Mouse (Mus musculus) spleen, adult 18-20 months (tissue): Measurements from ENCODE around the gene Gm1043.

Experiments used
- DNase-seq, 2 experiments: peaks; one replicate each; pipeline ENCODE4 v3.0.0; 2022; ENCODE audit warnings: mixed read lengths in 2 of 2

Gene Gm1043

DNA sequence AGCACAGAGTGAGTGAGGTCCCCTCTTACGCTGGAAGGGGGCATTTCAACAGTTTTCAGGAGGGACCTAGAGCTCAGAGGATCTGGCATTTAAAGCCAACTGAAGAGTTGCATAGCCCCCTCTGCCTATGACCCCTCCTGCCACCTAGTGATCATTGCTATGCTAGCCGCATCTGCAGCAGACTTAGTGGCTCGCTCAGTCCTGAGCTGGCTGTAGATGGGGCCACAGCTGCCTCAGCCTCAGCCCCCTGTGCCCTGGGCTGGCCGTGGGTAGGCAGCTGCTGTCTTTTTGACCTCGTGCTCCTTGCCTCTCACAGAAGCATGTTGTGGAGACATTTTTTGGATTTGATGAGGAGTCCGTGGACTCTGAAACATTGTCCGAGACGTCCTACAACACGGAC, 32.0 kb downstream of the Gm1043 start:
- DNase-seq: no peak

- peak in 1 of 2 experiments; percentile 20 for DNase-seq
Observed at GRCm38 (mm10) chr5:37118242-37118641, 33.1 kb downstream of the Gm1043 start.

- no peak for DNase-seq
Observed at GRCm38 (mm10) chr5:37121186-37121680, 36.1 kb downstream of the Gm1043 start.

GRCm38 (mm10) chr5:37131841-37132240, 46.7 kb downstream of the Gm1043 start:
- DNase-seq: no peak

- DNase-seq: no peak
Observed at GRCm38 (mm10) chr5:37141745-37142144, 56.6 kb downstream of the Gm1043 start.

DNA sequence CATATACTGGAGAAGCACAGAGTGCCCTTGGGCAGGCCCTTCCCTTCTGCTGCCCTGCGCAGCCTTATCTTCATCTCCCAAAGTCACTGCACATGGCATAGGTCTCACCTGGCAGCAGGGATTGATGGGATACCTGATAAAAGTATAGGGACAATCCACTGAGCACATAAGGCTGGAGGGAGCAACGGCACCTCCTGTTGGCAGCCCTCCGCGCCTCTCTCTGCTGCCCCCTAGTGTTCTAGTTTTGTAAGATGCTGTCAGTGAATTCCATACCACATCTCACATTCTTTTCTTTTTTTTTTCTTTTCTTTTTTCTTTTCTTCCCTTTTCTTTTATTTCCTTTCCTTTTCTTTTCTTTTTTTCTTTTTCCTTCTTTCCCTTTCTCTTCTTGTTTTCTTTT, 62.4 kb downstream of the Gm1043 start:
- DNase-seq: peak in 1 of 2 experiments; percentile 34

- DNase-seq: no peak
Observed at GRCm38 (mm10) chr5:37150650-37151049, 65.5 kb downstream of the Gm1043 start.

- DNase-seq: no peak
Observed at GRCm38 (mm10) chr5:37154472-37154871, 69.3 kb downstream of the Gm1043 start.

- DNase-seq: no peak
Observed at GRCm38 (mm10) chr5:37158408-37158807, 73.2 kb downstream of the Gm1043 start.

- DNase-seq: peak; percentile 11 to 33
Observed at GRCm38 (mm10) chr5:37162871-37163781, 78.0 kb downstream of the Gm1043 start.

DNA sequence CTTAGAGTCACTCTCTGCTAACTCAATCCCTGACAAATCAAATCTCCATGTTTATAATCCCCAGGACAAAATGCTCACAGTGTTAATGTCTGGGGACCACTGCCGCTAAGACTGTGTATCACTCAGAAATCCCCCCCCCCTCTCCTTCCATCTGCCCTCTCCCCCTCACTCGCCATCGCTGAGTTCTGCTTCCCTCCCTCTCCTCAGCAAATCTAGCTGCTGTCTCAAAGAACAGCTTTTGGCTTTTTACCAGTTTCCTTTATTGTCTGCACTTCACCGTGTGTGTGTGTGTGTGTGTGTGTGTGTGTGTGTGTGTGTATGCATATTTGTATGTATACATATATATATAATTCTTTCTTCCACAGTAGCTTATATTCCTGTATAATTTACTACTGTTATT, 91.3 kb downstream of the Gm1043 start:
- DNase-seq: no peak

DNA sequence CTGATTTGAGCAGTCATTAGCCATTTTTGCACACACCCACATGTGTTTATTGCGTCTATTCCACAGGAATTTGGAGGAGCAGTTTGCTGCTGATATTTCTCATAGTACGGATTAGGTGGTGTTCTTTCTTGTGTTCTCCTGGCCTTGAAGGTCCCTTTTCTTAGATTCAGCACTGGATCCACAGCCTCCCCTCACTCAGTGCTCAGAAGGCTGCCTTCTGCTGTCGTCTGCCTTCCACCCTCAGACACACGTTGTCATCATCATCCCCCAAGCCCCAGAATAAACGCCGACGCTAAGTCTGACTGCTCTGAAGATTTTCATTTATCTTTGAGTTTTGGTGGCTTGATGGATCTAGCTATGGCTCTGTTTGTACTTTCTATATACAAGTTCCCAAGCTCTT, 91.9 kb downstream of the Gm1043 start:
- no peak for DNase-seq

DNA sequence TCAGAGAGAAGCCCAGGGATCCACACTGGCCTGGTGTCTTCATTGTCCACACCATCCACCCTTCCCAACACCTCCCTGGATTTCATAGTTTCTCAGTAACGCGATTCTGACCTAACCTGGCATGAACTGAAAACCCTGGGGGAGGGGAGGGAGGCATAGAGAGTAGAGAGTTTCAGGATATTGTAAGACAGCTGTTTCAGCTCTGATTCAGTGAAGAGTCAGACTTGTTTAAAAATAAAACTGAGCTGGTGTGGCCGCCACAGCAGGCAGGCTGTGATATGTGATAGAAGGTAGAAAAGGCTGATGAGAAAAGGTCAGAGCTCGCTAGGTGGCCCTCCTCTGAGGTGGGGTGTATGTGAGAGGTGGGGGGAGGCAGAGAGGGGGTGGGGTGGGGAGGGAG, 93.6 kb downstream of the Gm1043 start:
- no peak for DNase-seq

- no peak for DNase-seq
Observed at GRCm38 (mm10) chr5:37179872-37180271, 94.7 kb downstream of the Gm1043 start.

- no peak for DNase-seq
Observed at GRCm38 (mm10) chr5:37180624-37181023, 95.5 kb downstream of the Gm1043 start.

DNA sequence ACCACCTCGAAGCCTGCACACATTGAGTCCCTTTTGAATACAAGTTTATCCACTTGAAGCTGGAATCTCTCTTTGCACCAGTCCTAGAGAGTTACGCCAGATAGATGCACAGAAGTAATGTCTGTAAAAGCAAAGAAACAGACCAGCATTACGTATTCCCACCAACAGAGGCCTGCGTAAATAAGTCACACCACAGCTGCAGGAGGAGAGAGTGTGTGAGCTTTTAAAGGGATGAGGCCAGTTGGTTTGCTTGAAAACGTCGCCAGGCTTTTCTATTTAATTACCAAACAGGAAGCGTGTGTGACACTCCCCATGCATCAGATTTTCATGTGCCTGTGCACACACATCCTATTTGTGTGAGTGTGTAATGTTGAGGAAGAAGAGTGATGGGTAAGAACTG, 99.4 kb downstream of the Gm1043 start:
- DNase-seq: no peak

- no peak for DNase-seq
Observed at GRCm38 (mm10) chr5:37190378-37190777, 105.2 kb downstream of the Gm1043 start.

DNA sequence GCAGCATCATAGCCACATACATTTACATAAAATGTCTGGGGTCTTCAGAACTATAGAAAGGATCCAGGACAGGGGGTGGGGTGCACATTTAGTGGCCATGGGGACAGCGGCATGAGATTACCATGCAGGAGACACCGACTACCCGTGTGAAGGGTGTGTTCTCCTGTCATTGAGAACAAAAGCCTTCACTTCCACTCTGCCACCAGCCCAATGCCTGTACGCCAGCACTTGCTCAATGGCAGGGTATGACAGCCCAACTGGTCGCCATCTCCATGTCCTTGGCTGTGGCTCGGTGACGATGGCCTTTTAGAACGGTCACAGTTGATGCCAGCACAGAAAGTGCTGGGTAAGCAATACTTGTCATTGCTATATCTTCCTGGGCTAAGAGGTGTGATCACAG, 111.0 kb downstream of the Gm1043 start:
- DNase-seq: no peak

DNA sequence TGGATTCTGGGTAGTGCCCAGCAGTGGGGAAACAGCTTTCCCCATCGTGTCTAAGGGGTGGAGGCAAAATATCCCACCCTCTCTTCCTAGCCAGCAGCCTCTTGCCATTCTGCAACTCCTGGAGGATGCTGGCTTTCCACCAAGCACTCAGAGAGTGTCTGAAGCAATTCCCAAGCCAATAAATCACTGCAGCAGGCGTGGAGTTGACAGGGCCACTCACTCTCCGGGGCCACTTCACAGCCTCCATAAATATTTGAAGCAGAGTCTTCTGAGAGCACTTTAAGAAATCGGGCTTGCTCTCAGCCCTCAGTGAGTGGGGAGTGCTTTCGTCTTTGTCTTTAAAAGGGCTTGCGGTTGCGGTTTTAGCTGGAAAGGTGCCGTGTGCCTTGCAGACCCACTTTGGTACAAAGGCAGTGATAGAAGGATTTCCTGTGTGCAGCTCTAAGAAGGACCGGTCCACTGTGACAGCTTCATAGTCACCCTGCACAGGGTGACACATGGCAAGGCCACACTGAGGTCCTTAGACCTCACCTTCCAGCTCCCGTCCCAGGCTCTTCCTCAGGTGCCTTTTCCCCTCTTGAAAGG, 111.6 kb downstream of the Gm1043 start:
- no peak for DNase-seq

- no peak for DNase-seq
Observed at GRCm38 (mm10) chr5:37197423-37197822, 112.3 kb downstream of the Gm1043 start.

- DNase-seq: no peak
Observed at GRCm38 (mm10) chr5:37198011-37198688, 113.0 kb downstream of the Gm1043 start.

DNA sequence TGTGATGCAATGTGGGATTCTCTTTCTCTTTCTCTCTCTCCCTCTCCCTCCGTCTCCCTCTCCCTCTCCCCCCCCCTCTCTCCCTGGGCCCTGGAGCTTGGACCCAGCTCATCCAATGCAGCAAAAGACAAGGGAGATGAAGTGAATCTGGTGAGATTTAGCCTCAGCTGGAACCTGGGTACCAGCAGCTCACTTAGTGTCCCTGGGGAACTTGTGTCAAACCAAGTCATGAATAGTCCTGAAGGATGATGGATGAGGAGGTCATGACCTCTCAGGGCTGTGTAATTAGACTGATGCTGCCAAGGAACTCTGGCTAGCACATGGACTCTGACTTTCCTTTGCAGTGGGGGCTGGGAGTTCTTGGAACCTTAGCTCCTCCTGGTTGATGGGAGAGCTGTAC, 117.1 kb downstream of the Gm1043 start:
- no peak for DNase-seq

- DNase-seq: no peak
Observed at GRCm38 (mm10) chr5:37204886-37205285, 119.7 kb downstream of the Gm1043 start.

- no peak for DNase-seq
Observed at GRCm38 (mm10) chr5:37205420-37205819, 120.2 kb downstream of the Gm1043 start.
